Comparison of ENCODE assay signal across 9 mouse cellular contexts in the genomic region with DNA sequence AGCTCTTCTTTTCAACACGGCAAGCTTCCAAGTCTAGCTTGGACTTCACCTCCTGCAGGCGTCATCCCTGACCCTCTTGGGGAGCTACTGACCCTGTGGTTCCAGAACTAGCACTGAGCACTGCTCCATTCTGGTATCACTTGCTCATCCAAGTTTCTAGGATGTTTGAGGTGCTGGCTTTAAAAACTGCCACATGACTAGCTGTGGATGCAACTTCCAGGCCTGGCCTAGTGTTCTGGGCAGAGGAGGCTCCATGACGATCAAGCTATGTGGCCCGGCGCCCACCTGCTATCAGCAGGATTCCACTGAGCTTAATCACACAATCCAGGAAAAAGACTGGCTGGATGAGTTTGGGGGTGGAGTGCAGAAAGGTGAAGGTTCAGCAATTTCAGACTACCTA. TPM values are rescaled to one million over a fixed set of nuclear protein-coding genes. Genes with fewer than 3 reads are reported as not detected.
DNase-seq lines count a peak whose midpoint lies in the region; ATAC-seq and TF ChIP-seq lines count a peak whose summit lies in the region.
"Had no signal": no experiment of that assay in that cellular context is flagged by ENCODE, and none has a peak within 500 bp of the region (broad histone marks: within the 10 kb centered on the region; RNA-seq: fewer than 3 reads in every experiment).

No protein-coding gene starts in this region.

- H3K27me3 ChIP-seq in C2C12 (ENCODE audit: control insufficient read depth, insufficient read depth, insufficient read length): no peaks in the 10 kb centered on the region
- no peaks in the 10 kb centered on the region for H3K27me3 ChIP-seq in liver, postnatal 0 days (ENCODE audit: insufficient read depth, low read length)

- H3K79me2 ChIP-seq in C2C12 (ENCODE audit: control insufficient read depth, insufficient read depth): peaks cover 85% of the 10 kb centered on the region

- 65% methylated on average over 5 of the region's 5 CpGs for WGBS in liver, postnatal 0 days (ENCODE audit: insufficient replicate concordance)

- H3K9me3 ChIP-seq in liver, postnatal 0 days (ENCODE audit: low read length): no peaks in the 10 kb centered on the region
- H3K9me3 ChIP-seq: forebrain, embryonic 10.5 days had no signal

- no peak overlapping the region for H3K4me2 ChIP-seq in liver, postnatal 0 days (ENCODE audit: low read depth, low read length)

- no peak for TF ChIP-seq EP300 in liver, postnatal 0 days (IDR thresholded peaks at IDR 0.05; ENCODE audit: low read depth)

- H3K4me1 ChIP-seq in liver, postnatal 0 days (ENCODE audit: insufficient read depth): peaks cover 27% of the 10 kb centered on the region

- peak; percentile 49 to 56 for DNase-seq in adrenal gland, postnatal 36 days
- no peak for DNase-seq in adrenal gland, postnatal 4 days (ENCODE audit: low spot score in 2 of 2)
- DNase-seq in heart, adult 9 months (ENCODE audit: low spot score in 2 of 2): peak; percentile 80 to 85
- no peak for DNase-seq in liver, postnatal 0 days
- DNase-seq in spleen, postnatal 36 days (ENCODE audit: low spot score in 2 of 2): no peak
- DNase-seq in layer of hippocampus, postnatal 10 days (ENCODE audit: low spot score in 2 of 2): no peak
- no peak for DNase-seq in thymus, adult 18-20 months

- H3K27ac ChIP-seq in liver, postnatal 0 days (ENCODE audit: low read depth): peak overlapping the region; percentile 22; the same call in 1 of the 2 replicates

- no peak; the same call in 1 of the 2 replicates for ATAC-seq in liver, postnatal 0 days

- no peak overlapping the region for H3K9ac ChIP-seq in liver, postnatal 0 days (replicated peaks)

- H3K36me3 ChIP-seq in C2C12 (ENCODE audit: control insufficient read depth, insufficient read depth): peaks cover 4% of the 10 kb centered on the region
- peaks cover 8% of the 10 kb centered on the region; the same call in 1 of the 2 replicates for H3K36me3 ChIP-seq in liver, postnatal 0 days (replicated peaks; ENCODE audit: insufficient read depth, low read length)

- no peak for TF ChIP-seq CTCF in C2C12 (IDR thresholded peaks at IDR 0.05; ENCODE audit: control insufficient read depth, insufficient read depth, insufficient read length)
- no peak for TF ChIP-seq CTCF in liver, postnatal 0 days (IDR thresholded peaks at IDR 0.05; ENCODE audit: low read depth)

- no peak overlapping the region for H3ac ChIP-seq in C2C12 (ENCODE audit: control insufficient read depth, insufficient read length, low read depth)

- H3K79me3 ChIP-seq in C2C12 (ENCODE audit: low read depth): peaks cover 14% of the 10 kb centered on the region

- H3K4me3 ChIP-seq in C2C12 (ENCODE audit: insufficient read depth, poor library complexity, severe bottlenecking): no peak overlapping the region
- H3K4me3 ChIP-seq in liver, postnatal 0 days (ENCODE audit: low read depth, low read length): no peak overlapping the region
- H3K4me3 ChIP-seq: forebrain, embryonic 10.5 days had no signal

TF ChIP-seq in C2C12, 6 proteins besides CTCF, POLR2A, EP300 and RAD21:
- TF ChIP-seq MYOD1 (IDR thresholded peaks at IDR 0.05; ENCODE audit: control insufficient read depth, insufficient read length, low read depth) (peak; percentile 29), USF1 (IDR thresholded peaks at IDR 0.05; ENCODE audit: low read depth) (no peak), MYOG (IDR thresholded peaks at IDR 0.05; ENCODE audit: control insufficient read depth, extremely low read depth, insufficient read length) (no peak)

RNA-seq across cellular contexts. Expression of a gene that starts 57.4 kb away (rescaled TPM):
- 100 to 1,000 TPM in 1 of 2 experiments, 10 to 100 TPM in 1; 51.4 to 110 TPM for total RNA-seq in adrenal gland, postnatal 36 days (2021)
- 10 to 100 TPM; 52.3 to 55.3 TPM for total RNA-seq in adrenal gland, postnatal 4 days (2021)
- 35.1 TPM for polyA plus RNA-seq in C2C12 (2012; fragmentation: generic; extraction: Trizol)
- 2.5 and 3.2 TPM in 2 replicates for polyA plus RNA-seq in liver, postnatal 0 days (2015; fragmentation: Nextera tagmentation; extraction: Ambion mirVana)
- 10 to 100 TPM; 27.0 to 29.0 TPM for total RNA-seq in layer of hippocampus, postnatal 10 days (2021)

Comparison
In these comparisons a context has a peak if more than half of its experiments do, and no peak if none do; other contexts are left out.
1. DNase-seq: peak in adrenal gland, postnatal 36 days (2 of 2) and heart, adult 9 months (2 of 2); none in adrenal gland, postnatal 4 days (0 of 2), liver, postnatal 0 days (single experiment), spleen, postnatal 36 days (0 of 2), layer of hippocampus, postnatal 10 days (0 of 2) and thymus, adult 18-20 months (0 of 2).